Mouse (Mus musculus): Measurements from ENCODE around the gene Gas6. TPM values are rescaled to one million over a fixed set of nuclear protein-coding genes. Genes with fewer than 3 reads are reported as not detected.
A peak's percentile ranks its signal among the peaks of the same experiment; 100 is the strongest.

Gas6 gene
- 177 and 201 TPM in 2 replicates for polyA plus RNA-seq (2015; fragmentation: Nextera tagmentation; extraction: Ambion mirVana)

DNA sequence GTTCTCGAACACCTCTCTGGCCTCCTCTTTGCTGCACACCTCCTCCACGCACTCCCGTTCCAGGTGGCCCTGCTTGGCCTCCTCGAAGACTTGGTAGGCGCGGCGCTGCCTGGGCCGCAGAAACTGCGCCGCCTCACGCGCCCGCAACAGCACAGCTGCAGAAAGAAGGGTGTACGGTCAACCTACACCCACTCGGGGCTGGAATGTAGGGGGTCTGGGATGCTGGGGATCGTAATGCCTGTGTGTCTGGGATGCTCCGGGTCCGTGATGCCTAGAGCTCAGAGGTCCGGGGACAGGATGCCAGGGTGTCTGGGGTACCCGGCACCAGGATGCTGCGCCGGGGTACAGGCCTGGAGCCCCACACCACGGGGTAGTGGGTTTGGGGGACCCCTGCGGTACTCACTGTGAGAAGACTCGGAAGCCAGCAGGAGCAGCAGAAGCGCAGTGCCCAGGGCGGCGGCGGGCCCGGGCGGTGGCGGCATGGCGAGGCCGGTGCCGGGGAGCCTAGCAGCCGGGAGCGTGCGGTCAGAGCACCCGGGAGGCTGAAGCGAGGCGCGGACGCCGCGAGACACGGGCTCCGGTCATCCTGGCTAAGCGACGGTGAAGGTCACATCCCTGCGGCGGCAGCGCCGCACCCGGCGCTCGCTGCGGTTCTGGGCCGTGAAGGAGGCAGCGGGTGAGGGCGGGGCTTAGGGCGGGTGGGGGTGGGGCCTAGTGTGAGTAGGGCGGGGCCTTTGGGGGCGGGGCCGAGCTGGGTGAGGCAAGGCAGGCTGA, at the start of gene Gas6:
Gene Gas6 (minus strand): TSS at position 633 of the 774 bp plus-strand sequence.
- 0 out of 2 replicates have a peak, but pooled peaks have one; percentile 10 for TF ChIP-seq CTCF (IDR thresholded peaks at IDR 0.05)
- TF ChIP-seq EP300 (IDR thresholded peaks at IDR 0.05): no peak
- Histone ChIP-seq H3K27ac (ENCODE audit: low read length) (peak within 1 kb of the TSS; percentile 27; the same call in 1 of the 2 replicates), H3K9ac (replicated peaks; ENCODE audit: low read depth) (peak within 1 kb of the TSS; percentile 40), H3K4me2 (replicated peaks; ENCODE audit: low read depth, low read length) (peak within 1 kb of the TSS; percentile 90), H3K4me1 (ENCODE audit: insufficient read depth, low read depth, low read length) (peaks cover 30% of the 10 kb centered on the region; the same call in 1 of the 2 replicates), H3K36me3 (ENCODE audit: insufficient read depth, low read length) (no peaks in the 10 kb centered on the region), H3K4me3 (ENCODE audit: low read depth, low read length) (peak within 1 kb of the TSS; percentile 54), H3K27me3 (replicated peaks; ENCODE audit: insufficient read depth, low read length) (no peaks in the 10 kb centered on the region), H3K9me3 (ENCODE audit: low read length) (no peaks in the 10 kb centered on the region)
- peak; percentile 52 for ATAC-seq
- peak; percentile 58 for DNase-seq (ENCODE audit: low spot score)
- WGBS: 2% methylated on average over 49 of the region's 64 CpGs

DNA sequence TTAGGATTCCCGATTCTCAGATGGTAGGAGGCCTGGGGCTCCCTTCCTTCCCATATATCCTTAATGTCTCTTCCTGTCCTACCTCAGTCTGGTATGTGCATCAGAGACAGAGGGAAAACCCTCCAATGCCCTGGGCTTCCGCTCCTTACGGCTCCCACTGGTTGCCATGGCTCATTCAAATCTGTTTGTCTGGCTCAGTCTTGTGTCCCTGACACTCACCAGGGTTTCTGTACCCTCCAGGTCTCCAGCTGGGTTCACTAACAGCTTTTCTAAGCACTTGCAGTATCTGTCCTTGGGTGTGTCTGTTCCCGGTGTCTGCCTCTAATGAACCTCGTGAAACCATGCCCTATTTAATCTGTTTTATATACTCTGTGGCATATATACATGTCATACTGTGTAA, 47.2 kb upstream of the Gas6 start:
- 69% methylated on average over 5 of the region's 5 CpGs for WGBS
- ATAC-seq (no peak), DNase-seq (ENCODE audit: low spot score) (no peak)
- no peak overlapping the region for H3K27ac ChIP-seq (ENCODE audit: low read length)
- H3K4me3 ChIP-seq (ENCODE audit: low read depth, low read length): no peak overlapping the region
- H3K4me2 ChIP-seq (replicated peaks; ENCODE audit: low read depth, low read length): no peak overlapping the region
- H3K36me3 ChIP-seq (ENCODE audit: insufficient read depth, low read length): no peaks in the 10 kb centered on the region
- TF ChIP-seq CTCF (IDR thresholded peaks at IDR 0.05): no peak
- TF ChIP-seq EP300 (IDR thresholded peaks at IDR 0.05): no peak
- H3K27me3 ChIP-seq (replicated peaks; ENCODE audit: insufficient read depth, low read length): no peaks in the 10 kb centered on the region
- peaks cover 8% of the 10 kb centered on the region; the same call in 1 of the 2 replicates for H3K4me1 ChIP-seq (ENCODE audit: insufficient read depth, low read depth, low read length)
- H3K9me3 ChIP-seq (ENCODE audit: low read length): no peaks in the 10 kb centered on the region
- no peak overlapping the region for H3K9ac ChIP-seq (replicated peaks; ENCODE audit: low read depth)

DNA sequence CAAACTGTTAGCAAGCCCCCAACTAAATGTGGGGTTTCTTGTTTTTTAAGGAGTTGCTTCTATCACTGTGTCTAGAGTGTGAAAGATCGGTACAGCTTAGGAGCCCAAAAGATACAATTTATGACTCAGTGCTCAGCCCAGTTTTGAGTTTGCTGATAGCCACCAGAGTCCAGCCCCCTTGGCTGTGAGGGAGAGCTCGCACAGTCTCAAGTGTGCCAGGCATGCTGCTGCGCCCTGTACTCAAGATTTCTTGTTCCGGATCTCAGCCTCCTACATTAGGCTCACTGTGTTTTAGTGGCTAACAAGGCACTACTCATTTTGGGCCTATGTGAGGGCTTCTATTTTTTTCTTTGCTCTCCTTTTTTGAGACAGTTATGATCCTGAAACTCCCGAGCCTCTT, 45.8 kb upstream of the Gas6 start:
- DNase-seq (ENCODE audit: low spot score) (peak; percentile 81), ATAC-seq (peak; percentile 86)
- Histone ChIP-seq H3K27me3 (replicated peaks; ENCODE audit: insufficient read depth, low read length) (no peaks in the 10 kb centered on the region), H3K36me3 (ENCODE audit: insufficient read depth, low read length) (no peaks in the 10 kb centered on the region), H3K27ac (ENCODE audit: low read length) (peak overlapping the region; percentile 21; the same call in 1 of the 2 replicates), H3K9ac (replicated peaks; ENCODE audit: low read depth) (no peak overlapping the region), H3K4me3 (ENCODE audit: low read depth, low read length) (no peak overlapping the region), H3K9me3 (ENCODE audit: low read length) (no peaks in the 10 kb centered on the region), H3K4me2 (replicated peaks; ENCODE audit: low read depth, low read length) (no peak overlapping the region), H3K4me1 (ENCODE audit: insufficient read depth, low read depth, low read length) (peaks cover 8% of the 10 kb centered on the region; the same call in 1 of the 2 replicates)
- WGBS: 62% methylated on average over 5 of the region's 5 CpGs
- no peak for TF ChIP-seq CTCF (IDR thresholded peaks at IDR 0.05)
- TF ChIP-seq EP300 (IDR thresholded peaks at IDR 0.05): peak; percentile 51; the same call in 1 of the 2 replicates

DNA sequence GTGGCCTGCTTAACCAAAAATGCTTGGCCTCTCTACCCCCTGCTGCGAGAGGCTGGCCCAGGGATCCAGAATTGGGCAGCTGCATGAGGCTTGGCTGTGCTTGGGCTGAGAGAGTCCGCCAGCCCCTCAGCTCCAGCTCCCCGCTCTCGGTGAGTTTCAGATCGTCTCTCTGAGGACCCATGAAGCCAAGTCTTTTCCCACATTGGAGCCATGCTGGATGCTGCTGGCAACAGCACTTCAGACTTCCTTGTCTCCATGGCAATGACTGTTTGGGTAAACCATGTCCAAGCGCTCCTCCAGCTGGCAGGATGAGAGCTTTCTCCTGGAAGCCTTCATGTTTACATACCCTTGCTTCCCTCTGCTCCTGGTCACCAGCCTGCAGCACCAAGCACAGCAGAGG, 44.5 kb upstream of the Gas6 start:
- H3K27me3 ChIP-seq (replicated peaks; ENCODE audit: insufficient read depth, low read length): no peaks in the 10 kb centered on the region
- TF ChIP-seq EP300 (IDR thresholded peaks at IDR 0.05): peak; percentile 39; the same call in 1 of the 2 replicates
- peak; percentile 57 for TF ChIP-seq CTCF (IDR thresholded peaks at IDR 0.05)
- ATAC-seq (peak; percentile 93), DNase-seq (ENCODE audit: low spot score) (peak; percentile 93)
- no peak overlapping the region for H3K4me3 ChIP-seq (ENCODE audit: low read depth, low read length)
- H3K36me3 ChIP-seq (ENCODE audit: insufficient read depth, low read length): no peaks in the 10 kb centered on the region
- H3K9ac ChIP-seq (replicated peaks; ENCODE audit: low read depth): no peak overlapping the region
- H3K4me2 ChIP-seq (replicated peaks; ENCODE audit: low read depth, low read length): no peak overlapping the region
- H3K9me3 ChIP-seq (ENCODE audit: low read length): no peaks in the 10 kb centered on the region
- WGBS: 19% methylated on average over 6 of the region's 6 CpGs
- H3K27ac ChIP-seq (ENCODE audit: low read length): no peak overlapping the region
- peaks cover 8% of the 10 kb centered on the region; the same call in 1 of the 2 replicates for H3K4me1 ChIP-seq (ENCODE audit: insufficient read depth, low read depth, low read length)

DNA sequence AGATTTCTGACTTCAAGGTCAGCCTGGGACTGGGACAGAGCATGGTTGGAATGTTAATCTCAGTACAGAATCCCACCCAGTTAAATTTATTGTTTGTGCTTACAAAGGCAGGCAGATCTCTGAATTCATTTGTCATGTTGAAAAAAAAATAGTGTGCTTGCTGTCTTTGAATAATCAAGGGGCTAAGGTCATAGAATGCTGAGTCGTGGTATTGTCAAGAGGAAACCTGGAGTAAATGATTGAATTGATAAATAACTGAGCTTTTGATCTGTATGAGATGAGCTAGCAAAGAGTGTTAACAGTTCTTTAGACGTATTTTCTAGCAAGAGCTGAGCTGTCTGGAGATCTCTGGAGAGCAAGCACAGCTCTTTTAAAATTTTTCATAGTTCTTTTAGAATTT, 42.8 kb upstream of the Gas6 start:
- DNase-seq (ENCODE audit: low spot score): no peak
- ATAC-seq: no peak
- 50% methylated on average over 2 of the region's 2 CpGs for WGBS

DNA sequence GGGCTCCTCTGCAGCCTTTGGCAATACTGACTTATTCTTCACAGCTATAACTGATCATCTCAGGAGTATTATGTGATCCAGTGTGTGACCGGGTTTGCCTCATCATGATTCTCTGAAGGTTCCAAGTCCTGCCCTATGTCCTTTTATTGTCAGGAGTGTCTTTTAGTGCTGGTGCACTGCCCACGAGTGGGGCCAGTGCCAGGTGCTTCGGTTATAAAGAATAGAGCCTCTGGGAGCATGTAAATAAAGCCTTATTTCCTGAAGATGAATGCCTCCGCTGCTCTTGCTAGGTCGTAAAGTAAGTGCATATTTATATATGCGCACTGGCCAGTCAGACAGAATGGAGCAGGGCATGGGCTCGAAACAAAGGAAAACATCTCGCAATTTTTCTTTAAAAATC, 38.8 kb upstream of the Gas6 start:
- DNase-seq (ENCODE audit: low spot score): no peak
- 54% methylated on average over 8 of the region's 8 CpGs for WGBS
- no peak for ATAC-seq
- Histone ChIP-seq H3K9ac (replicated peaks; ENCODE audit: low read depth) (no peak overlapping the region), H3K4me2 (replicated peaks; ENCODE audit: low read depth, low read length) (no peak overlapping the region), H3K4me1 (ENCODE audit: insufficient read depth, low read depth, low read length) (peaks cover 28% of the 10 kb centered on the region), H3K4me3 (ENCODE audit: low read depth, low read length) (no peak overlapping the region), H3K27ac (ENCODE audit: low read length) (no peak overlapping the region), H3K27me3 (replicated peaks; ENCODE audit: insufficient read depth, low read length) (no peaks in the 10 kb centered on the region), H3K36me3 (ENCODE audit: insufficient read depth, low read length) (no peaks in the 10 kb centered on the region), H3K9me3 (ENCODE audit: low read length) (no peaks in the 10 kb centered on the region)
- no peak for TF ChIP-seq EP300 (IDR thresholded peaks at IDR 0.05)
- TF ChIP-seq CTCF (IDR thresholded peaks at IDR 0.05): no peak

More for the DNA sequence above, 42.8 kb upstream of the Gas6 start:
- H3K4me3 ChIP-seq (ENCODE audit: low read depth, low read length): no peak overlapping the region
- no peak overlapping the region for H3K4me2 ChIP-seq (replicated peaks; ENCODE audit: low read depth, low read length)
- H3K27me3 ChIP-seq (replicated peaks; ENCODE audit: insufficient read depth, low read length): no peaks in the 10 kb centered on the region
- no peak for TF ChIP-seq EP300 (IDR thresholded peaks at IDR 0.05)
- no peak for TF ChIP-seq CTCF (IDR thresholded peaks at IDR 0.05)
- H3K4me1 ChIP-seq (ENCODE audit: insufficient read depth, low read depth, low read length): peaks cover 8% of the 10 kb centered on the region; the same call in 1 of the 2 replicates
- H3K36me3 ChIP-seq (ENCODE audit: insufficient read depth, low read length): no peaks in the 10 kb centered on the region
- no peaks in the 10 kb centered on the region for H3K9me3 ChIP-seq (ENCODE audit: low read length)
- H3K27ac ChIP-seq (ENCODE audit: low read length): no peak overlapping the region
- H3K9ac ChIP-seq (replicated peaks; ENCODE audit: low read depth): no peak overlapping the region
